Mouse (Mus musculus) kidney, adult 8-10 months (tissue): ENCODE results near the gene Cttn.

Source experiments
- DNase-seq, 2 experiments: peaks; one replicate each; pipeline ENCODE4 v3.0.0; 2022

Cttn gene

DNA sequence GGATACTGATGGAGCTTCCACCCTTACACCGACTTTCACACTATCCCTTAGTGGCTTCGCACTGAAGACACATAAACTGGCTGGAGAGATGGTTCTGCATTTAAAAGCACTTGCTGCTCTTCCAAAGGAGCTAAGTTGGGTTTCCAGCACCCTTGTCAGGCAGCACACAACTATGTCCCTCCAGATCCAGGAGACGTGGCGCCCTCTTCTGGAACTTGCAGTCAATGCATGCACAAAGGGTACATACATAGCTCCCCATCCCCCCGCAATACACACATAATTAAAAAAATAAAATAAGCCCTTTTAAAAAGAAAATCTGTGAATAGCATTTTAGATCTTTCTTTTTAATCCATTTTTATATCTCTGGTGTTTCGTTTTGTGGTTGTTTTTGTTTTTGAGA is 83.3 kb downstream of the Cttn start:
- DNase-seq: no peak
